ENCODE assay signal across 18 mouse cellular contexts in the genomic region with DNA sequence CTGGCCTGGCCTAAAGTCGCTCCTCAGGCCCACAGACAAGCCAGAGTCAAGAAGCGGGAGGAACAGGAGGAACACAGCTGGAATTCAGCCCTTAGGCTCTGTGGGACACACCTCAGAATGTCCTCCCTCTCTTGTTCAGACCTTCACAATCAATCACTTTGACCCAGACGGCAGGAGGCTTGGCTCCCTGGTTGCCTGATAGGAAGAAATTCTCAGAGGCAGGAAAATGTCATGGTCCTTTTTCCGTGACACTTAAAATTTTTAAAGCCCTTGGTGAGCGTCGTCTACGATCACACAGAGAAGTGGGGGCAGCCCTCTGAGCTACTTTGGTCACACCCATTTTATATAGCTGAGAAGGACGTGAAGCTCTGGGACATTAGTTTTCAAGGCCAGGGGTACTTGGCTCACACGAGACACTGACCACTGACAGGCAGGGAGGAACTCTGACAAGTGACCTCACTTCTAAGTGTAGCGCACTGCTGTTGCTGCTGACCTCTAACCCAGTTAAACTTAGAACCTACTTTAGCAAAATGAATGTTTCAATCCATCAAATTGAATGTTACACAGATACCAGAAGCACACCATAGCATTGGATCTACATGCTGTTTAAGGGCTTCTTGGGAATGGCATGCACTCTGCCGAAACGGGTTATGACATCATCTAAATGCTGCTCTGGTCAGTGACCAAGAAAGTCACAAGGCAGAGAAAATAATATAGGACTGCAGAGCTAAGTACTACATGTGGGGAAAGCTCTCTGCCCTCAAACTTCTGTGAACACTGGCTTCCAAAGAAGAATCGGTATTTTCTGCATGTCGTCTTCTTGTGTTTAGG.
DNase-seq lines count a peak whose midpoint lies in the region; ATAC-seq and TF ChIP-seq lines count a peak whose summit lies in the region.
"Had no signal": no experiment of that assay in that cellular context is flagged by ENCODE, and none has a peak within 500 bp of the region (broad histone marks: within the 10 kb centered on the region; RNA-seq: fewer than 3 reads in every experiment).

No protein-coding gene starts in this region.

- H3K27ac ChIP-seq in heart, embryonic 10.5 days: peak overlapping the region; percentile 29; the same call in 1 of the 2 replicates
- H3K27ac ChIP-seq in heart, embryonic 11.5 days (ENCODE audit: low read depth, low read length): no peak overlapping the region
- H3K27ac ChIP-seq in ES-Bruce4 (ENCODE audit: insufficient read depth, low read length): no peak overlapping the region
- H3K27ac ChIP-seq: embryonic facial prominence, embryonic 12.5 days; hindbrain, postnatal 0 days; kidney, embryonic 15.5 days; limb, embryonic 12.5 days; liver, embryonic 12.5 days had no signal

- H3K36me3 ChIP-seq in heart, embryonic 10.5 days: peaks cover 18% of the 10 kb centered on the region; the same call in 1 of the 2 replicates
- H3K36me3 ChIP-seq in heart, embryonic 11.5 days (ENCODE audit: control insufficient read depth, insufficient read depth, low read length): 0 out of 2 replicates have a peak, but pooled peaks cover 3% of the 10 kb centered on the region
- no peaks in the 10 kb centered on the region for H3K36me3 ChIP-seq in ES-Bruce4 (ENCODE audit: control insufficient read depth, insufficient read depth, low read length, poor library complexity, severe bottlenecking)
- H3K36me3 ChIP-seq: G1E had no signal

- peak; percentile 64 to 83 for DNase-seq in adrenal gland, adult (ENCODE audit: inconsistent age in 2 of 2, low spot score in 1 of 2)
- no peak for DNase-seq in adrenal gland, postnatal 4 days (ENCODE audit: low spot score in 2 of 2)
- no peak for DNase-seq in heart, embryonic 10.5 days (ENCODE audit: low spot score)
- peak; percentile 61 for DNase-seq in adrenal gland, postnatal 14 days
- DNase-seq in cerebellum, postnatal 14 days: no peak
- DNase-seq: cerebellum, adult 8-10 months; lung, adult 2 months; retina, postnatal 1 day had no signal

- no peak for TF ChIP-seq CTCF in ES-Bruce4 (IDR thresholded peaks at IDR 0.05; ENCODE audit: low read depth, low read length)

- no peak for ATAC-seq in heart, embryonic 11.5 days (replicated peaks; ENCODE audit: insufficient number of reproducible peaks, low FRiP score, low TSS enrichment)
- ATAC-seq in monocyte, adult 5-6 weeks (replicated peaks; ENCODE audit: insufficient number of reproducible peaks, low FRiP score, low TSS enrichment, poor library complexity, severe bottlenecking): no peak
- ATAC-seq: hindbrain, postnatal 0 days; intestine, postnatal 0 days; liver, embryonic 12.5 days had no signal

- H3K4me3 ChIP-seq in heart, embryonic 10.5 days: no peak overlapping the region
- H3K4me3 ChIP-seq in heart, embryonic 11.5 days (ENCODE audit: low read depth, low read length): no peak overlapping the region
- H3K4me3 ChIP-seq in ES-Bruce4 (ENCODE audit: low read depth, low read length): no peak overlapping the region
- H3K4me3 ChIP-seq: embryonic facial prominence, embryonic 12.5 days; kidney, embryonic 15.5 days; limb, embryonic 12.5 days; liver, embryonic 12.5 days had no signal

- TF ChIP-seq EP300 in ES-Bruce4 (IDR thresholded peaks at IDR 0.05; ENCODE audit: insufficient read depth, low read depth, low read length): 0 out of 2 replicates have a peak, but pooled peaks have one; percentile 30

- 57% methylated on average over 14 of the region's 14 CpGs for WGBS in heart, embryonic 10.5 days
- 51% methylated on average over 14 of the region's 14 CpGs for WGBS in heart, embryonic 11.5 days (ENCODE audit: insufficient replicate concordance)

- H3K9ac ChIP-seq in heart, embryonic 11.5 days (ENCODE audit: low read depth, low read length): no peak overlapping the region
- no peak overlapping the region for H3K9ac ChIP-seq in ES-Bruce4 (ENCODE audit: low read depth, poor library complexity, severe bottlenecking)
- H3K9ac ChIP-seq: embryonic facial prominence, embryonic 12.5 days; kidney, embryonic 15.5 days; limb, embryonic 12.5 days; liver, embryonic 12.5 days had no signal

- H3K27me3 ChIP-seq in heart, embryonic 10.5 days (ENCODE audit: insufficient read depth, poor library complexity, severe bottlenecking): no peaks in the 10 kb centered on the region
- no peaks in the 10 kb centered on the region for H3K27me3 ChIP-seq in heart, embryonic 11.5 days (ENCODE audit: control insufficient read depth, insufficient read depth, low read length)
- no peaks in the 10 kb centered on the region for H3K27me3 ChIP-seq in ES-Bruce4 (ENCODE audit: control insufficient read depth, insufficient read depth, low read length, poor library complexity, severe bottlenecking)
- H3K27me3 ChIP-seq: embryonic facial prominence, embryonic 12.5 days; kidney, embryonic 15.5 days; limb, embryonic 12.5 days; liver, embryonic 12.5 days had no signal

- TF ChIP-seq POLR2A in ES-Bruce4 (IDR thresholded peaks at IDR 0.05; ENCODE audit: insufficient read depth, low read length): no peak

- H3K9me3 ChIP-seq in heart, embryonic 10.5 days: no peaks in the 10 kb centered on the region
- no peaks in the 10 kb centered on the region for H3K9me3 ChIP-seq in heart, embryonic 11.5 days (replicated peaks; ENCODE audit: control insufficient read depth, low read length)
- no peaks in the 10 kb centered on the region for H3K9me3 ChIP-seq in ES-Bruce4 (replicated peaks; ENCODE audit: control insufficient read depth, insufficient read depth, low read length, poor library complexity, severe bottlenecking)
- H3K9me3 ChIP-seq: embryonic facial prominence, embryonic 12.5 days; G1E; kidney, embryonic 15.5 days; limb, embryonic 12.5 days; liver, embryonic 12.5 days had no signal

- H3K4me1 ChIP-seq in heart, embryonic 10.5 days: peaks cover 39% of the 10 kb centered on the region
- H3K4me1 ChIP-seq in heart, embryonic 11.5 days (ENCODE audit: control insufficient read depth, insufficient read depth, low read length): peaks cover 21% of the 10 kb centered on the region
- peaks cover 2% of the 10 kb centered on the region for H3K4me1 ChIP-seq in ES-Bruce4 (ENCODE audit: control insufficient read depth, insufficient read depth, low read length)
- H3K4me1 ChIP-seq: embryonic facial prominence, embryonic 12.5 days; liver, embryonic 12.5 days had no signal

- H3K4me2 ChIP-seq in heart, embryonic 11.5 days: no peak overlapping the region
- H3K4me2 ChIP-seq: embryonic facial prominence, embryonic 12.5 days; kidney, embryonic 15.5 days; limb, embryonic 12.5 days; liver, embryonic 12.5 days had no signal

Comparison
In these comparisons a context has a peak if more than half of its experiments do, and no peak if none do; other contexts are left out.
1. DNase-seq: peak in adrenal gland, adult (2 of 2) and adrenal gland, postnatal 14 days (single experiment); none in adrenal gland, postnatal 4 days (0 of 2), heart, embryonic 10.5 days (single experiment) and cerebellum, postnatal 14 days (0 of 2).